Mouse (Mus musculus) erythroblast, embryonic 14.5 days (primary cell): ENCODE results near the gene Mybph. TPM values are rescaled to one million over a fixed set of nuclear protein-coding genes. Genes with fewer than 3 reads are reported as not detected.

ENCODE experiments used
- H3K27me3 ChIP-seq: 2 replicates; pipeline ENCODE4 v1.6.1; 2012; ENCODE audit warnings: inconsistent platforms; ENCODE audit not compliant: control insufficient read depth
- H3K36me3 ChIP-seq: 2 replicates; pipeline ENCODE4 v1.6.1; 2012; ENCODE audit warnings: mild to moderate bottlenecking, inconsistent platforms; ENCODE audit not compliant: control insufficient read depth
- H3K4me1 ChIP-seq: 2 replicates; pipeline ENCODE4 v1.6.1; 2012; ENCODE audit warnings: inconsistent platforms; ENCODE audit not compliant: control insufficient read depth
- H3K4me3 ChIP-seq: replicated peaks from 2 replicates; pipeline ENCODE3; 2012; ENCODE audit warnings: moderate library complexity, mild to moderate bottlenecking, inconsistent platforms
- H3K9me3 ChIP-seq: 2 replicates; pipeline ENCODE4 v1.6.1; 2012; ENCODE audit warnings: low read length, inconsistent platforms, mixed read lengths; ENCODE audit not compliant: control insufficient read depth
- GATA1 ChIP-seq: IDR thresholded peaks from 2 replicates; pipeline ENCODE4 v1.6.1; 2012; ENCODE audit warnings: low read length, inconsistent platforms, mixed read lengths
- TAL1 ChIP-seq: IDR thresholded peaks from 3 replicates; pipeline ENCODE4 v1.6.1; 2012; ENCODE audit warnings: low read length, inconsistent platforms, mixed read lengths
- polyA plus RNA-seq: library from polyadenylated mRNA; stranded (reverse); fragments of >175 nt; gene quantifications from 2 replicates; pipeline ENCODE4 v1.2.3, GENCODE M21; 2012

The Mybph gene
- polyA plus RNA-seq, 1 experiment: not detected

DNA sequence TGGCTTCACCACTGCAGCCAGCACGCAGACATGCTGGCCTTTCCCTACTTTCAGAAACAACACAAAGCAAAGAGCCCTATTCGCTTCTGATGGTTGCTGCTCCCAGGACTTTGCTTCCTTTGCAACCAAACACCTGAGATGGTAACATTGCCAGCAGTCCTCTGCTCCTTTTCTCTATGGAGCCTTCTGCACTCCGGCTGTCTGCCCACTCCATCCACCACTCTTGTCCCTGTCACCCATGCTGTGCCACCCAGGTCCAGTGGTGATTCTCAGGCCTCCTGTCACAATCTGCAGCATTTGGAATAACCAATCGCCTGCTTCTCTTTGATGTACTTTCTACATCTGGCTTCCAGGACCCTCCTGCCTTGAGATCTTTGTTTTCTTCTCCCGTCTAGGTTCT is 32.1 kb downstream of the Mybph start:
- no peak for TF ChIP-seq GATA1
- TF ChIP-seq TAL1: no peak
- no peak overlapping the region for H3K4me3 ChIP-seq
- no peaks in the 10 kb centered on the region for H3K9me3 ChIP-seq
- no peaks in the 10 kb centered on the region for H3K4me1 ChIP-seq
- H3K27me3 ChIP-seq: no peaks in the 10 kb centered on the region
- H3K36me3 ChIP-seq: no peaks in the 10 kb centered on the region

DNA sequence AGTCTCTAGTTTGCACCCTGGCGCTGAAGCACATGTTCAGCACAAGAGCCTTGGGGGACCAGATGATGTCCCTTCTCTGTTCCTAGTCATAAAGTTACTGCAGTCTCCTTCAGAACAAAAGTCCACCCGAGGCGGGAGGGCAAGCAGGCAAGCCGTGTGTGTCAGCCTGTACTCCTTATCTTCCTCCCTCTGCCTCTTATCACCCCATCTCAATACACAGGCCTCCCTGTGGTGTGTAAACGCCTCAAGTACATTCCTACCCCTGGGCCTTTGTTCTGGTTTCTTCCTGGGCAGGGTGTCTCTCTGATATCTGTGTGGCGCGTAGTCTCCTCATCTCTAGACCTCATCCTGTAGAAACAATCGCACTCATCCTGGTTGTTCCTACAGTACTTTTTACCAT is 33.5 kb downstream of the Mybph start:
- H3K4me1 ChIP-seq: no peaks in the 10 kb centered on the region
- H3K9me3 ChIP-seq: no peaks in the 10 kb centered on the region
- H3K4me3 ChIP-seq: no peak overlapping the region
- H3K36me3 ChIP-seq: no peaks in the 10 kb centered on the region
- no peaks in the 10 kb centered on the region for H3K27me3 ChIP-seq
- TF ChIP-seq TAL1 (no peak), GATA1 (no peak)

DNA sequence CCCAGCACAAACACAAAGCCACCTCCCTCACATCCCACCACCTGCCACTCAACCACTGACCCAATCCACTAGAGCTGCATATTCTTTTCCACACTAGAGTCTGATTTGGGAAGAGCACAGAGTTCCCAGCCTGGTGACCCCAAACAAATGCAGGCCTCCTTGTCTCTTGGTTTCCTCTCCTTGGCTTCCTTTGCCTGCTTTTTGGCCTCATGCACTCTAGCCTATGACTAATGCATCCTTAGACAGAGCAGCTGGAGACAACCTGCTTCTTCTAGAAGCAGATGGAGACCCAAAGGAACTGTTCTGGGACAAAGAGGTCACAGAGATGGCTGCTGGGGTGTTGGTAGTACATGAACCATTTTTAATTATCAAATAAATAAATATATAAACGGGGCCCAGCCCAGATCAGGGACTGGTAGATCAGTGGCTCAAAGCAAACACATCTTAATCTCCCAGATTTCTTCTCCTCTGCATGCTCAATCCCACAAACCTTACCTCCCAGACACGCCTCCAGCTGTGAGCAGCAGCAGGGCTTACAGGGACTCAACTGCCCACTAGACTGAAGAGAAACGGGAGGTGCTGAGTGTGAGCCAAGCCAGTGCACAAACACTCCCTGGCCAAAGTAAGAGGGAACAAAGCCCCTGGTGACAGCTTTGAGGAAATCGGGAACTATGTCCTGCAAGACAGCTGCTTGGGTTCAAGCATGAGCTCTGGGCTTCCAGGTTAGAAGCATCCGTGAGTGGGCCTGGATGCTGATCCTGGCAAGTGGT is 36.7 kb downstream of the Mybph start:
- Histone ChIP-seq H3K4me3 (no peak overlapping the region), H3K27me3 (peaks cover 20% of the 10 kb centered on the region), H3K9me3 (no peaks in the 10 kb centered on the region), H3K36me3 (no peaks in the 10 kb centered on the region), H3K4me1 (no peaks in the 10 kb centered on the region)
- no peak for TF ChIP-seq GATA1
- no peak for TF ChIP-seq TAL1

DNA sequence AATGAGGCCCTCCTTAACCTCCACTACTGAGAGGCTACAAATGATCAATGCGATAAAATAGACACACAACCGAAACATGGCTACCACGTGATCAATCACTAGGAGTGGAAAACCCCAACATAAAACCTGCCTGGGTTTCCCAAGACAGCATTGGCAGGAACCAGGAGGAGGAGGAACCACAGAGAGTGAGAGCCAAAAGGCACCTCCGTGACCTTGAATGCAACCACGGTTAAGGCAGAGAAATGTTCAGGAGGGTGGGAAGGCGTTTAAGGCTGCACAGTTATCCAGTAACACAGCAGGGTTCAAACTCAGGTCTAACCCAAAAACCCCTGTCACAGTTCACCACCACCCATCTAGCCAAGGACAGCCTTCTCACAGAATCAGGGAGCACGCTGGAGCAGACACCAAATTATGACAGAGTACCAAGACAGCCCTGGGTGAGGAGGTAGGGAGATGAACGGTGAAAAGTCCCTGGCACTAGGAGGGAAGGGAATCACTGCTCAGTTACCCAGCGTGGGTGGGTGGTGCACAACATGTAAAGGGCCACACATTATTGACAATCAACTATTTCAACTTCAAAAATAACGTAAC is 37.5 kb downstream of the Mybph start:
- H3K4me1 ChIP-seq: no peaks in the 10 kb centered on the region
- no peak for TF ChIP-seq TAL1
- TF ChIP-seq GATA1: no peak
- no peaks in the 10 kb centered on the region for H3K36me3 ChIP-seq
- H3K9me3 ChIP-seq: no peaks in the 10 kb centered on the region
- H3K4me3 ChIP-seq: no peak overlapping the region
- H3K27me3 ChIP-seq: peaks cover 27% of the 10 kb centered on the region

DNA sequence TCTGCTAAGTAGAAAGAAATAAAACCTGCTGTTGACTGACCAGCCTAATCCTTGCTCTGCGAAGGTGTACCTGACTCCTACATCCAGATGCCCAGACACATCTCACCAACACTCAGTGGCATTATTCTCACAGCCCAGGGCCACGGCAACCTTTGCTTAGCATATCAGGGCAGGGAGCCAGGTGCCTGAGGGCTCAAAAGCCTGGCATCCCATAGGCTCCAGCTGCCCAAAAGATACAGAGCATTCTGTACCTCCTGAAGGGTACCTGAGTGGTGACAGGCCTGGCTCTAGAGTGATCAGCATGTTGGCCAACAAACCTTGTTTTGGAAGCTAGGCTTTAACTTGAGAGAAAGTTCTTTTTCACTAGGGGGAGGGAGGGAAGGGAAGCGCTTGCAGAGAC is 38.0 kb downstream of the Mybph start:
- H3K27me3 ChIP-seq: peaks cover 32% of the 10 kb centered on the region
- no peaks in the 10 kb centered on the region for H3K4me1 ChIP-seq
- TF ChIP-seq GATA1: no peak
- TF ChIP-seq TAL1: no peak
- no peaks in the 10 kb centered on the region for H3K36me3 ChIP-seq
- H3K4me3 ChIP-seq: no peak overlapping the region
- H3K9me3 ChIP-seq: no peaks in the 10 kb centered on the region

DNA sequence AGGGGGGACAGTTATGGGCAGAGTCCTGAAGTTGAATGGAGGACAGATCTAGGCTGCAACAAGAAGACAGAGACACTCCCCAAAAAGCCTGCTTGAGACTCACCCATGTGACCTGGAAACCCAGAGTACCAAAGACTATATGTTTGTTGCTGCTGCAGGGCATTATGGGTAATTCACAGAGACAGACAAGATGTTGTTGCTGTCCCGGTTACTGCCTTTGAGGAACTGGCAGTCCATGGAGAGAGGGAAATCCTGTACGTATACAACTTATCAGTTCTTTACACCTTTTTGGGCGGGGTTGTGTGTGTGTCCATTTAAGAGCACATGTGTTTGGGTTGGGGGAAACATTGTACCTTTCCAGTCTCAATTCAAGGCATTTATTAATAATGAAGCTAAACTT is 38.4 kb downstream of the Mybph start:
- Histone ChIP-seq H3K4me1 (no peaks in the 10 kb centered on the region), H3K27me3 (peaks cover 36% of the 10 kb centered on the region), H3K4me3 (no peak overlapping the region), H3K9me3 (no peaks in the 10 kb centered on the region), H3K36me3 (no peaks in the 10 kb centered on the region)
- TF ChIP-seq TAL1 (no peak), GATA1 (no peak)

DNA sequence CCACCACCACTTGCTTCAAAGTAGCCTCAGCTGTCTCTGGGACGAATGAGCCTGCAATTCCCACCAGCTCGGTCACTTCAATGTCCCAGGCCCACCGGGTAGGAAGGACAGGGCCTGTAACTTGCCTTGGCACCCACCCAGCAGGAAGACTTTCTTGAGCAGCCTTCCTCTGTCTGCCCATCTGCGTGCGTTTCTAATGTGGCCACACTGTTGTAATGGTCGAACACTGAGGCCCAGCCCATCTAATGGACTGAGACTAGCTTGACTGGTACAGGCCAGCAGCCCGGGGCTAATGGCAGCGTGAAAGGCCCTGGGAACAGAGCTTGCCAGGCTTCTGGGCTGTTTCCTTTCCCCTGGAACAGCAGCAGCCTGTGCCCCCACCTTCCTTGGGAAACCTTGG is 39.1 kb downstream of the Mybph start:
- Histone ChIP-seq H3K4me3 (no peak overlapping the region), H3K4me1 (no peaks in the 10 kb centered on the region), H3K9me3 (no peaks in the 10 kb centered on the region), H3K36me3 (no peaks in the 10 kb centered on the region), H3K27me3 (peaks cover 38% of the 10 kb centered on the region)
- TF ChIP-seq TAL1: no peak
- TF ChIP-seq GATA1: no peak

DNA sequence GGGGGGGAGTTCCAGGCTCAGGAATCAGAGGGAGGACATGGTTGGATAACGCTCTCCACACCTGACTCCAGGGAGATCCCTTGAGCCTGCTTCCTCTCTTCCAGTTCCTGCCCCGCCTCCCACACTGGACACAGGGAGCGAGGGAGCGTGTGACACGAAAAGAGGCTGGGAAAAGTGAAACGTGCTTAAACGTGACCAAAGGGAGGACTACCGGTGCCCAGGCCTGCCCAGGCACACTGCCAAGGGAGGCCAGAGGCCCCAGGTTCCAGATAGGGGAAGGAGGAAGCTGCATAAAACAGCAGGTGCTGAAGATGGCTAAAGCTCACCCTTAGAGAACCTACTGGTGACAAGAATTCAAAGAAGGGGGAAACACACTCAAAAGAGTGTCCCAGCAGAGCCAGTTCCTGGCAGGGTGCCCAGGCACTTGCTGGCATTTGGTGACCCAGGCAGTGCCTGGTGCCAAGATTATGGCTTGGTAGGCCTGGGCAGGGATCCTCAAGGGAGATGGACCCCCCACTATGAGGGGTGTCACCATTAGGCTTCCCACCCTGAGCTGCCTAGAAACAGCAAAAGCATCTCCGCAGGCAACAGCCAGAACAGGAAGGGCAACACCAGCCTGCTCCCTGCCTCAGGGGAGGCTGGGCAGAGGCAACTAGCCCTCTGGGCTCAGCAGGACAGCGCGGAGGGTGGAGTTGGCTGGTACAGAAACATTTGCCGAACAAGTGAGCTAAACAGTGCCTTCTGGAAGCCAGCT is 39.7 kb downstream of the Mybph start:
- Histone ChIP-seq H3K4me3 (no peak overlapping the region), H3K27me3 (peaks cover 38% of the 10 kb centered on the region), H3K9me3 (no peaks in the 10 kb centered on the region), H3K36me3 (no peaks in the 10 kb centered on the region), H3K4me1 (no peaks in the 10 kb centered on the region)
- TF ChIP-seq GATA1 (no peak), TAL1 (no peak)

DNA sequence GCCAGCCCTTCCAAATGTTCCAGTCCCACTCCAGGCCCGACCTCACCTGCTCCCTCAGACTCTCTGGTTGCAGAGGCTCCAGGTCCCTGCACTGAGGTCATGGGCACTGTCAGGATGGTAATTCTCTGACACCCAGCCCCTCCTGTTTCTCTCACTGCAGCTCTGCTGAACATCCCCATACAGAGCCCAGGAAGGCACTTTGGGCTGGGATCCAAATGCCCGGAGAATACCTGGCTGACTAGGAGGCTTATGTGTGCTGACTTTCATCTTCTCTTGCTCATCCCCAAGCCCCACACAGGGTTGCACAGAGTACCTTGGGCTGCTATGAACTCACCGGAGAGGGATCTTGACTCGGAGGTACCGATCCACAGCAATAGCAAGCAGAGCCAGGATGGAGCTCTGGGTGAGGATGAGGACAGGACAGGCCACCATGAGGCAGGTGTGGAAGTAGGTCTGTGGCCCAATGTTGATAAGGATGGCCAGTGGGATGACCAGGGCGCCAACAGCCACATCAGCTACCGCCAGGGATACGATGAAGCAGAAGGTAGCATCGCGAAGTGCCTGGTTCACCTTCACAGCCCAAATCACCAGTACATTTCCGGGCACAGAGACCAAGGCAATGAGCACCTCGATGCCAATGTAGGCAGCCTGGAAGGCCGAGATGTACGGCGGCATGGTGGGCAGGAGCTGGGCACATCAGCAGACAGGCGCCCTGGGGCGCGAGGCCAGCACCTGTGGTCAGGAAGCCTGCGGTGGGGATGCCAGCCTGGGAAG is 40.6 kb downstream of the Mybph start:
- H3K36me3 ChIP-seq: no peaks in the 10 kb centered on the region
- H3K4me3 ChIP-seq: no peak overlapping the region
- H3K9me3 ChIP-seq: no peaks in the 10 kb centered on the region
- no peak for TF ChIP-seq GATA1
- TF ChIP-seq TAL1: no peak
- no peaks in the 10 kb centered on the region for H3K4me1 ChIP-seq
- peaks cover 38% of the 10 kb centered on the region for H3K27me3 ChIP-seq
